Mouse (Mus musculus) monocyte, adult 5-6 weeks (primary cell): Measurements from ENCODE around the gene Dio1. TPM values are rescaled to one million over a fixed set of nuclear protein-coding genes. Genes with fewer than 3 reads are reported as not detected.
A peak's percentile ranks its signal among the peaks of the same experiment; 100 is the strongest.

Source experiments
- ATAC-seq: fragments of 153-309, 156-312 bp; replicated peaks from 2 replicates; pipeline ENCODE4 v1.8.0; 2017; ENCODE audit warnings: mild to moderate bottlenecking; ENCODE audit not compliant: low TSS enrichment, insufficient number of reproducible peaks, severe bottlenecking, poor library complexity, low FRiP score
- total RNA-seq: library from RNA; stranded (forward); fragments of 200-1000, 200-491, 200-594 nt; gene quantifications from 3 replicates; pipeline ENCODE4 v1.2.3, GENCODE M21; 2017

Gene Dio1
- total RNA-seq: not detected in 3 replicates

GRCm38 (mm10) chr4:107306966-107307365 is at the start of gene Dio1:
Dio1 (minus strand) TSS chr4:107307169.
- no peak for ATAC-seq

- ATAC-seq: no peak
Measured at GRCm38 (mm10) chr4:107354543-107354942, 47.6 kb upstream of the Dio1 start.

- no peak for ATAC-seq
Measured at GRCm38 (mm10) chr4:107354126-107354525, 47.2 kb upstream of the Dio1 start.

- no peak for ATAC-seq
Measured at GRCm38 (mm10) chr4:107353612-107354011, 46.6 kb upstream of the Dio1 start.

- ATAC-seq: no peak
Measured at GRCm38 (mm10) chr4:107351368-107351767, 44.4 kb upstream of the Dio1 start.

- ATAC-seq: no peak; the same call in 1 of the 2 replicates
Measured at GRCm38 (mm10) chr4:107349311-107350008, 42.5 kb upstream of the Dio1 start.

- ATAC-seq: no peak
Measured at GRCm38 (mm10) chr4:107348529-107349310, 41.8 kb upstream of the Dio1 start.

- ATAC-seq: no peak
Measured at GRCm38 (mm10) chr4:107347221-107347620, 40.3 kb upstream of the Dio1 start.

GRCm38 (mm10) chr4:107344612-107345011 is 37.6 kb upstream of the Dio1 start:
- no peak for ATAC-seq

GRCm38 (mm10) chr4:107341354-107341753 is 34.4 kb upstream of the Dio1 start:
- no peak for ATAC-seq

- ATAC-seq: no peak
Measured at GRCm38 (mm10) chr4:107337455-107337854, 30.5 kb upstream of the Dio1 start.

- ATAC-seq: no peak
Measured at GRCm38 (mm10) chr4:107336356-107336755, 29.4 kb upstream of the Dio1 start.

GRCm38 (mm10) chr4:107333514-107333913 is 26.5 kb upstream of the Dio1 start:
- ATAC-seq: no peak

GRCm38 (mm10) chr4:107328530-107328929 is 21.6 kb upstream of the Dio1 start:
- no peak for ATAC-seq

GRCm38 (mm10) chr4:107323113-107323512 is 16.1 kb upstream of the Dio1 start:
- no peak for ATAC-seq

GRCm38 (mm10) chr4:107321041-107321440 is 14.1 kb upstream of the Dio1 start:
- no peak for ATAC-seq

GRCm38 (mm10) chr4:107318646-107319045 is 11.7 kb upstream of the Dio1 start:
- ATAC-seq: no peak

GRCm38 (mm10) chr4:107314479-107314805 is 7.5 kb upstream of the Dio1 start:
- ATAC-seq: no peak

- peak; percentile 96 for ATAC-seq
Measured at GRCm38 (mm10) chr4:107313690-107314478, 6.9 kb upstream of the Dio1 start, which contains the start of gene Yipf1. Yipf1 (plus strand) TSS chr4:107314363.
